Mouse (Mus musculus) adrenal gland, postnatal 4 days (tissue): ENCODE data around the gene Stat2. TPM values are rescaled to one million over a fixed set of nuclear protein-coding genes. Genes with fewer than 3 reads are reported as not detected.
"Not testable (repeated sequence)": the region's sequence is repeated elsewhere in the genome, so short reads cannot be mapped to it uniquely, and the experiment has no call there.

Source experiments
- DNase-seq, 2 experiments: peaks; one replicate each; pipeline ENCODE4 v3.0.0; 2021 to 2022; ENCODE audit warnings: low spot score in 2 of 2, mixed read lengths in 2 of 2
- total RNA-seq, 2 experiments: library from RNA; stranded (reverse); gene quantifications; 2 replicates each; pipeline ENCODE4 v1.2.3; 2021

The Stat2 gene
- total RNA-seq, 2 experiments from 2014 or later: 41.5 to 45.9 TPM

DNA sequence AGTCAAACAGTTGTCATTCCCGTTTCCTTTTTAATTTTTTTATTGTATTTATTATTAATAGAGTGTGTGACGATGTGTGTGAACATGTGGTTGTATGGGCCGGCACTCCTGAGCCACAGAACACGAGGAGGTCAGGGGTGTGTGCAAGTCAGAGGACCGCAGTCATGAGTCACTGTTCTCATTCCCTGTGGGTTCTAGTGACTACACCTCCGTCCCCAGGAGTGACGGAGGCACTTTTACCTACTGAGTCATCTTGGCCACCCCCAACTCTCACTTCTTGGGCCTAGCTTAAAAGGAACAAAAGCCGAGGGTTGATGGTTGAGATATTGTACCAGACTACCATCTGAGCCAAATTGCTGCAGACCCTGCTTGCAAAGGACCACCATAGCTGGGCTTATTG is 14.0 kb upstream of the Stat2 start:
- no peak for DNase-seq

DNA sequence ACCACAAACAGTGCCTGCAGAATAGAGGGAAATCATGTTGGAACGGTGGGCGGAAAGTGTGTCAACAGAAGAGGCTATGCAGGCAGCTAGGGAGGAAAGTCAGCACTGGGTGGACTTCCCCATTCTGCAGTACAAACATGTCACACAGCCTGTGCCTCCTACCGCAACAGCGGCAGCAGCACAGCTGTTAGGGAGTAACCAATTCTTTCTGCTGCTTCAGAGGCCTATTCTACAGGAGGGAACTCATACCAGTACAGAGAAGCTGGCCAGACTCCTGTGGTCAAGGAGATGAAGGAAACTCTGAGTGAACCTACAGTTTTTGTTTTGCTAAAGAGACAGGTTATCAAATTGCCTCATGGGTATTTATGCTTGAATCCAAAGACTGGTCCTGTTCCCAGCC is 11.4 kb upstream of the Stat2 start:
- no peak for DNase-seq

DNA sequence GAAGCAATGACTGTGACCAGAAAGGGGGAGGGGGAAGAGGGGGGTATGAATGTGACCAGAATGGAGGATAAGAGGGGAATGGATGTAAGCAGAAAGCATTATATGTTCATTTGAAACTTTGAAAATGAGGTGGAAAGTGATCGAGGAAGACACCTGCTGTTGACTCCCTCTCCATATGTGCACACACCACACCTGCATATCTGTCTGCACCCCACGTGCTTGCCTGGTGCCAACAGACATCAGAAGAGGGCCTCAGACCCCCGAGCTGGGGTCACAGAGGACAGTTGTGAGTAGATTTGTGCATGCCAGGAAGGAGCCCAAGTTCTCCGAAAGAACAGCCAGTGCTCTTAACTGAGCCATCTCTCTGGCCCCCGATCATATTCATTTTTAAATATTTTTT is 10.4 kb upstream of the Stat2 start:
- DNase-seq: no peak

DNA sequence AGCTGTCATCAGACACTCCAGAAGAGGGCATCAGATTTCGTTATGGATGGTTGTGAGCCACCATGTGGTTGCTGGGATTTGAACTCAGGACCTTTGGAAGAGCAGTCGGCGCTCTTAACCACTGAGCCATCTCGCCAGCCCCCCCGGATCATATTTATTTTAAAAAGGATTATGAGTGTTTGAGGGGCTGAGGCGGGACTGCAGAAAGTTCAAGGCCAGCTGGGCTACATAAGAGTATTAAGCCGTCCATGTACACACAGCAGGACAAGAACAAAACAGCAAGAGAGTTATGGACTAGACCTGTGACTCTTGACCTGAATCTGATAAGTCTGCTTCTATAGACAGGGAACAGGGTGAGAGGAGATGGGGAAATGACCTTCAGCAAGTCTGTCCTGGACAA is 10.0 kb upstream of the Stat2 start:
- DNase-seq: not testable (repeated sequence)

DNA sequence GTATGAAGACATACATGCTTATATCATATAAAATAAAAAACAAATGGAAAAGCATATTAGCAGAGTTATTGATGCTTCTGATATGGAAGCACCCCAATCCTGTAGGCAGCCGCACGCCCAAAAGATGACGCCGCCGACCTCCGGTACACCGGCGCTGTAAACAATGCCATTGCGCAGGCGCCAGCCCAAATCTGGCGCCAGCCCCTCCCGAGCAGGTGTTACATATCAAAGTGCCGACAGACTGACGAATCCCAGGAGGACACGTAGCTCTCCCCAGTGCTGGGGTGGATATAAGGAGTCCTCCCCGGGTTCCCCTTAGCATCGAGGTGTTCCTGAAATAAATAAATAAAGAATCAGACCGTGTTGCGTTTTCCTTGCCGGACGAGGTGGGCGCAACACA is 8.1 kb upstream of the Stat2 start:
- no peak for DNase-seq

DNA sequence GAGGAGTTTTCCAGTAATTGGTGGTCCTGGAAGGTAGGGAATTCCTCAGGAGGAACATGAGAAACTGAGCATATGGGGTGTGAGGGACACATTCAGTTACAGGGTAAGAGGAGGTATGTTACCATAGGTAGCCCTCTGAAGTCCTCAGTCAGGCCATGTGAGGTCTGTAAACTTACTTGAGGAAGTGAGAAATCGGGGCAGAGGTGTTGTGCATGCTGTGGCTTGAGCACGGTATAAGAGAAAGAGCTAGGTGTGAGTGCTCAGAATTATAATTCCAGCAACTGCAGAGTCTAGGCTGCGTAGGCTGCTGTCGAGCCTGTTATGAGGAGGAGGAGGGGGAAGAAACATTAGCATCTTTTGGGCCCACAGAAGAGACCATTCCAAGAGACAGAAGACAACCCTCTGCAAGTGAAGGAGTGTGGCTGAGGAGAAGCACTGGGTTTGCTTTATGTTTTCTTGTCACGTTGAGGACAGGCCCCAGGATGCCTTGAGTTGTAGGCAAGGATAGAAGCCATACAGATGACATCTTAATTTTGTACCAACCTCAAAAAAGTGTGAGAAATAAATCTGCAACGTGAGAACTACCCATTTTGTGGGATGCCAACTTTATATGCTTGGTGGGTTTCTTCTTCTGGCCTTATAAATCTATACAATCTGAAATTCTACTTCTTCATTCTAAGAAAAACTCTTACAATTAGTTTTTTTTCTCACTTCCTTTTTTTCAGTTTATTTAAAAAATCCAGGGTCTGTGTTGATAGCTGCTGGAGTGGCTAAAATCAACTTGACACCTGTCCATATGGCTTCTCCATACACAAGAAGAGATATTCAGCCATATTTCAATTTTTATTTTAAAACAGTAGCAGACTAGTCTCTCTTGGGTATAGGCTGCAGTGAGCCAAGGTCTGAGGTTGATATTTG is 6.7 kb upstream of the Stat2 start:
- no peak for DNase-seq

DNA sequence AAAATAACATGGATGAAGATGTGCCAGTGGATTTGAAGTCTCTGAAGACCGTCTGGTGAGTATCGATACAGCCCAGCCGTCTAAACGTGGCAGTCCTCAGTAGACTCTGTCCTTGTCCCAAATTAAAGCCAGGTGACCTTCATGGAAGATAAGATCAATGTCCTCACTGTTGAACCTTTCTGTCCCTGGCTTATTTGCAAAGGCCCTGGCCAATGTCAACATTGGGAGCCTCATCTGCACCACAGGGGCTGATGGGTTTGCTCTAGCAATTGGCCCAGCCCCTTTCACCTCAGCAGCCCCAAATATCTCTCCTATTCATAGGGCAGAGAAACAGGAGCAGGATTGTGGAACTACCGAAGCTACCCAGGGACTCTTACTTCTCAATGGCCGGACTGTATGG is 2.0 kb upstream of the Stat2 start, which contains the start of gene Apof:
Gene Apof (plus strand): TSS at position 301 of the 400 bp plus-strand sequence.
- no peak for DNase-seq

DNA sequence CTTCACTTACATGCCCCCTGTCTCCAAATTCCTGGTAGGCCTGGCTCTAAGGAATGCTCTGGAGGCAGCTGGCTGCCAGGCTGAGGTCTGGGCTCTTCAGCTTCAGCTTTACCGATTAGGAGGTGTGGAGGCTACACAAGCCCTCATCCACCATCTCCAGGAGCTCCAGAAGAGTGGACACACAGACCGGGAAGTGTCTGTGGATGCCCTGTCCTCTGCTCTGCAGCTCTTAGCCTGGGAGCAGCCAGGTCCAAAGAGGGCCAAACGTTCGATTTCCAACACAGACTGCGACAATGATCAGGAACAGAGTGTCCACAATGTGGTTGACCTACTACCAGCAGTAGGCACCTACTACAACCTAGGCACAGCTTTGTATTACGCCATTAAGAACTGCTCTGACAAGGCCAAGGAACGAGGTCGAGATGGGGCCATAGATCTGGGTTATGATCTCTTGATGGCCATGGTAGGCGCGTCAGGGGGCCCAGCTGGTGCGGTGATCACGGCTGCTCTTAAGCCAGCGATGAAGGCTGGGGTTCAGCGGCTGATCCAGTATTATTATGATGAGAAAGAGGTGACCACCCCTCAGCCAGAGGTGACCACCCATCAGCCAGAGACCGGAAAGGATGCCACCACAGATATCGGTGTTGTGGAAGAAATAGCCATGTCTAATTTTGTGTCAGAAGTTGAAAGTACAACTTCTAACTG is 1.0 kb upstream of the Stat2 start:
- DNase-seq: no peak

DNA sequence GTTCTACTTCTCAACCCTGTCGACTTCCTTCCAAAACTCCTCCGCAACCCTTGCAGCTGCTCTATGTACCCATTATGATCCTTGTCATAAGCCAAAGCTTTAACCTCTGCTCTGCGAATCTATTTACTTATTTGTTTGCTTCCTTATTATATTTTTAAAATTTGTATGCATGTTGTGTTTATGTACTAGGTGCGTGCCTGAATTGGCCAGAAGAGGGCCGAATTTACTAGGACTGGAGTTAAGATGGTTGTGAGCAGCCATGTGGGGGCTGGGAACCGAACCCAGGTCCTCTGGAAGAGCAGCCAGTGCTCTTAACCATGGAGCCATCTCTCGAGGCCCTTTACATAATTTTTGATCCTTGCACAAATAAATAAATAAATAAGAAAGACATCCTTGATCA is 507 bp downstream of the Stat2 start:
- DNase-seq: no peak

DNA sequence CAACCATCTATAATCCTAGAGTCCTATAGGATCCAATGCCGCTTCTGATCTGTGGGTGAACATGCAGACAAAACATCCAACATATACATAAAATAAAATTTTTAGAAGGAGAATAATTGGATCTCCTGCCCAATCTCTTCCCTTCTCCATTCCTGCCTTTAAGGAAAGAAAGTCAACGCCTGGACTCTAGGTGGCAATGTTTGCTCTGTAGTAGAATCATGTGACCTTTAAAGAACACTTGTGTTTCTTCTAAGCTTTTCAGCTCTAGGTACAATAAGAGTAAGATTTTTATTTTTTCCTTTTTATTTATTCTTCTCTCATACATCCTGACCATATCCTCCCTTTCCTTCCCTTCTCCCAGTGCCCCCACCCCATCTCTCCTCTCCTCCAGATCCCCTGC is 1.5 kb downstream of the Stat2 start:
- DNase-seq: no peak

DNA sequence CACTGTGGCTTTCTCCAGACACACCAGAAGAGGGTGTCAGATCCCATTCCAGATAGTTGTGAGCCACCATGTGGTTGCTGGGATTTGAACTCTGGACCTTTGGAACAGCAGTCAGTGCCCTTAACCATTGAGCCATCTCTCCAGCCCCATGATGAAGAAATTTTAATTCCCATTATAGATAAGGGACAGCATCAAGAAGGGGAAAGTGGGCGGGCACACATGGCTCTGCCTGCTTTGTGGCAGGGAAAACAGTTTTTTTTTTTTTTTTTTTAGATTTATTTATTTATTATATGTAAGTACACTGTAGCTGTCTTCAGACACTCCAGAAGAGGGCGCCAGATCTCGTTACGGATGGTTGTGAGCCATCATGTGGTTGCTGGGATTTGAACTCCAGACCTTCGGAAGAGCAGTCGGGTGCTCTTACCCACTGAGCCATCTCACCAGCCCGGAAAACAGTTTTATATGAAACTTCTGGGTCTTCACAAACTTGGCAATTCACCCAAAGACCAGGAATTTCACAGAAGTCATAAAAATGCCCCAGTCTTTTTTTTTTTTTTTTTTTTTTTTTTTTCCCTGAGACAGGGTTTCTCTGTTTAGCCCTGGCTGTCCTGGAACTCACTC is 2.6 kb downstream of the Stat2 start:
- not testable (repeated sequence) for DNase-seq

DNA sequence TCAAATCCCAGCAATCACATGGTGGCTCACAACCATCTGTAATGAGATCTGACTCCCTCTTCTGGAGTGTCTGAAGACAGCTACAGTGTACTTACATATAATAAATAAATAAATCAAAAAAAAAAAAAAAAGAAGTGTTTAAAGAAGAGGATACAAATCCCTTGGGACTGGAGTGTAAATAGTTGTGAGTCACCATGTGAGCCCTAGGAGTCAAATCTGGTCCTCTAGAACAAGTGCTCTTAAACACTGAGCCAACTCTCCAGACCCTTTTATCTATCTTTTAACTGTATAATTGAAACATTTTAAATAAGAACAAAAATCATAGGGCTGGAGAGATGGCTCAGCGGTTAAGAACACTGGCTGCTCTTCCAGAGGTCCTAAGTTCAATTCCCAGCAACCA is 5.0 kb downstream of the Stat2 start:
- not testable (repeated sequence) for DNase-seq

DNA sequence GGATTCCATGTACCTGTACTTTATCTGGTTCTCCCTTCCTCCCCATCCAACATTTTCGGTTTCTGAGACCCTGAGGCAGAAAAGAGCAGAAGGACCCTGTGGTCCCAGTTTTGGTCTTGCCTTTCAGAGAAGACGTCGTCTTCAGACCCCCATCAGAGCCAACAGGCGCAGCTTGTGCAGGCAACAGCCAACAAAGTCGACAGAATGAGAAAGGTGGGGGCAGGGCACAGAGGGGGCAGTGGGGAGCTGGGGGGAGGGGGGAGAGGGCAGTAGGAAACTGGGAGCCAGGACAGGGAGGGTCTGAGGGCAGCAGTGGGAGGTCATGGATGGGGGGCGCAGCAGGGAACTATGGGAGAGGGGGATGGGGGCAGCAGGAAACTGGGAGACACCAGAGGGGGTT is 7.8 kb downstream of the Stat2 start:
- no peak for DNase-seq

DNA sequence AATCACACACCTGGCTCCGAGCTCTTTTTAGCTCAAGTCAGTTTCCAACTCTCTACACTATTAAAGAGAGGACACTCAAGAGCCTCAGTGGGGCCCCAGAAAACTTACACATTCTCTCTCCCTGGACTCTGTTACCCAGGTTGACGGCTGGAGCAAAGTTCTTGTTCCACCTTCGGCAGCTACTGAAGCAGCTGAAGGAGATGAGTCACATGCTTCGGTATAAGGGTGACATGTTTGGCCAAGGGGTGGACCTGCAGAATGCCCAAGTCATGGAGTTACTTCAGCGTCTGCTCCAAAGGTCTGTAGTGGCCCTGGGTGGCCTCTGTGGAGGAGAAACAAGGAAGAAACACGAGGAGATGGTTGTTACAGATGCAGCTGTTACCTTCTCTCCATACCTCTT is 10.6 kb downstream of the Stat2 start:
- DNase-seq: no peak

DNA sequence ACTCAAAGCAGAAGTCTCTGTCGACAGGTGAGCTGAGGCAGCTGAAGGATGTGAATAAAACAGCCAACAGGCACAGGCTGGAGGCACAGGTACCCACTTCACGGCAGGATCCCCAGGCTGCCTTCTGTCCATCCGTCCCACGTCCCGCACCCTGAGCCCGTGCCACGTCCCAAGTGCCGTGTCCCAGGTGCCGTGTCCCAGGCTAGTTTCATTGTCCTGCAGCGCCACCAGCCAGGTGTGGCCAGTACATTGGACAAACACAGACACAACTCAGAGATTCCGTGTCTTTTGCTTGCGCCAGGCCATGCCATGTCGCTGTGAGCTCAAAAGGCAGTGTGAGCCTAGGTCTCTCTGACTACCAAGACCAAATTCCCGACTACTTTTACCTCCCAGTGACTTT is 11.3 kb downstream of the Stat2 start:
- no peak for DNase-seq

DNA sequence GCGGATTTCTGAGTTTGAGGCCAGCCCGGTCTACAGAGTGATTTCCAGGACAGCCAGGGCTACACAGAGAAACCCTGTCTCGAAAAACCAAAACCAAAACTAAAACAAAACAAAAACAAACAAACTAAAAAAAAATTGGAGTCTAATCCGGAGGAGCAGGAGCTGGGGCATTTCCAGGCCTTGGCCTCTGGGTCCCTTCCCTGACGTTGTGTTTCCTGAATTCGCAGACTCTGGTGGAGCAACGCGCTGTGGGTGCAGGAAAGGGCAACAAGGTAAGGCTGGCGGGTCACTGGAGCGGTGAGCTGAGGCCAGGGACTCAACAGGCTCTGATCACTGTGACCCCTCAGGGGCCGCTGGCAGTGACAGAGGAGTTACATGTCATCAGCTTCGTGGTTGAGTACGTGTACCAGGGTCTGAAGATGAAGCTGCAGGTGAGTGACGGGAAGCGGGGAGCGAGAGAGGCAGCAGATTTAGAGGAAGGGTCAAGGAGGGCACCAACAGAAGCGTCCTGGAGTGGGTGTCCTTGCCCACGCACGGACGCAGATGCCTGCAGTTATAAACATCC is 12.6 kb downstream of the Stat2 start:
- no peak for DNase-seq

DNA sequence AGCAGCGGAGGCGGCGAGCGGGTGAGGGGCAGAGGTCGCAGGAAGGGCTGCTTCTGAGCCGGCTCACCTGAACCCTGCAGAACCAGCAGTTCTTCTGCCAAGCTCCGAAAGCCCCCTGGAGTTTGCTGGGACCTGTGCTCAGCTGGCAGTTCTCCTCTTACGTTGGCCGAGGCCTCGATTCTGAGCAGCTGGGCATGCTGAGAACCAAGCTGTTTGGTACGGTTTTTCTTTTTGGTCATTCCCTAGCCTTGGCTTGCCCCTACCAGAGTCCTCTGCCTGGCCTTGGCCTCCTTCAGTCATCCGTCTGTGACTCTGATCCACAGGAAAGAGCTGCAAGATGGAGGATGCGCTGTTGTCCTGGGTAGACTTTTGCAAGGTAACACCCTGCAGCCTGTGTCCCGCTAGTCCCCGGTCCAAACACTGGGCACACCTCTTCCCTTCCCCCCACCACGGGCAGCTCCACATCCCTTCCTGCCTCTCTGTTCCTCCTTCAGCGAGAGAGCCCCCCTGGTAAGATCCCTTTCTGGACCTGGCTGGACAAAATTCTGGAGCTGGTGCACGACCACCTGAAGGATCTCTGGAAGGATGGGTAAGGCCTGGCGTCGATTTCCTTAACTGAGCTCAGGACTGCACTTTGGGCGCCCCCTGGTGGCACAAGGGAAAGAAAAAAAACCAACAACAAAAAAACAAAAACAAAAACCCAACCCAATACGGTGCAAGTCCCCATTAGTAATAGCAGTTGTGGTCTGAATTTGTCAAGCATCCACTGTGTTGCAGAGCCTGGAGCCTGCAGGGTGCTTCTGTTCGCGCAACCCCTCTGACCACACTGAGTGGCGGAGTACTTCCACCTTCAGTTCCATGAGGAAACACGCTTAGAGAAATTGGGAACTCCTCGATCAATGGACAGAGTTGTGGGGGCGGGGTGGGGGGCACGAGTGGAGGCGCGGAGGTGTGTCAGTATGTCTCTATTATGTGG is 13.5 kb downstream of the Stat2 start:
- DNase-seq: peak; percentile 45 to 53

DNA sequence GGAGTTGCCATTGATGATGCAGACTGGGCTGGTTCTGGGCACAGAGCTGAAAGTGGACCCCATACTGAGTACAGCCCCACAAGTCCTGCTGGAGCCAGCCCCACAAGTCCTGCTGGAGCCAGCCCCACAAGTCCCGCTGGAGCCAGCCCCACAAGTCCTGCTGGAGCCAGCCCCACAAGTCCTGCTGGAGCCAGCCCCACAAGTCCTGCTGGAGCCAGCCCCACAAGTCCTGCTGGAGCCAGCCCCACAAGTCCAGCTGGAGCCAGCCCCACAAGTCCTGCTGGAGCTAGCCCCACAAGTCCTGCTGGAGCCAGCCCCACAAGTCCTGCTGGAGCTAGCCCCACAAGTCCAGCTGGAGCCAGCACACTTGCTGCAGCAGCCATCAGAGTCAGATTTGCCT is 20.2 kb downstream of the Stat2 start:
- DNase-seq: not testable (repeated sequence)

DNA sequence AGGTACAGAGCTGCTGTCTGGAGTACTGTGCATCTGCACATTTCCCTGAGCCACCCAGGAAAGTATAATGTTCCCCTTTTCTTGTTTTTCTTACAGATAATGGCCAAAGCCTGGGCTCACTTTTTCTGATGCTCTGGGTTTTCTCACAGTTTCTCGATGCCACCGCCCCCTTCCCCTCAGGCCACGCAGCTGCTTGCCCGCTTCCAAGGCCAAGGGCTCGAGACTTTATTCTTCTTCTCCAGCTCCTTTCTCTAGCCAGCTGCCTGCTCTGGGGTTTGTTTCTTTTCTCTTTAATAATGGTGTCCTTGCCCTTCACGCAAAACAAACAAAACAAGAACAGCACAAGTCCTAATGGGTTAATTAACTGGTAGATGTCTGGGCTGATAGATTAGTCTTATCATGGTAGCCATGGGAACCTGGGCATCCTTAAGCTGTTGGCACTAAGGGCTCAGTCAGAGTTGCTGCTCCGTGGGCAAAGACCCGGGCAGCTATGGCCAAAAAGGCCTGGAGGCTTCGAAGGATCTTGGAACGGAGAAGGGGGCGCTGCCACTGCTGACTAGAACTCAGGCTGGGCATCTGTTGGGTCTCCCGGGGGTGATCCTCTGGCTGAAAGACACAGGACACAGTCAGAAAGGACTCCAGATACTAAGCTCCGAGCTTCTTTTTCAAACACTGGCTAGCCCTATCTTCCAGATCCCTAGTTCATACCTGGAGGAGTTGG is 26.2 kb downstream of the Stat2 start:
- DNase-seq: no peak

DNA sequence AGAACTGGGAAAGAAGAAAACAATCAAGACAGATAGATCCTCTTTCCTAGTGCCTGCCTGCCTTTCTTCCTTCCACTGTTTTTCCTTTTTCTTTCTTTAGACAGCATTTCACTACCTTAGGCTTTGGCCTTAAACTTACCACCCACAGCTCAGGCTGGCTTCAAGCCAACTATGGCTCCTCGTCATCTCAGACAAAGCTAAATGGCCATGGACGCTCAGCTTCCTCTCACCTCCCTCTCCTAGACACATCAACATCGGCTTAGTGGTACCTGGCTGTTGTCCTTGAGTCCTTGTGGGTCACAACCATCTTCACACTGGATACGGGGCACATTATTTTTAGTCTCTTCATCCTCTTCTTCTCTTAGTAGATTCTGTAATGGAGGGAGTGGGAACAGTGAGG is 26.9 kb downstream of the Stat2 start:
- DNase-seq: no peak
